Mouse (Mus musculus) effector memory CD4-positive, alpha-beta T cell, adult 7 months (primary cell): ENCODE measurements around the gene Bace2. TPM values are rescaled to one million over a fixed set of nuclear protein-coding genes. Genes with fewer than 3 reads are reported as not detected.

ENCODE experiments used
- polyA plus RNA-seq: library from polyadenylated mRNA; unstranded; fragments of 100-300 nt; shearing (Covaris generic); gene quantifications from one replicate; pipeline ENCODE4 v1.2.1, GENCODE M21; 2017

The Bace2 gene
- polyA plus RNA-seq: 2.6 TPM

DNA sequence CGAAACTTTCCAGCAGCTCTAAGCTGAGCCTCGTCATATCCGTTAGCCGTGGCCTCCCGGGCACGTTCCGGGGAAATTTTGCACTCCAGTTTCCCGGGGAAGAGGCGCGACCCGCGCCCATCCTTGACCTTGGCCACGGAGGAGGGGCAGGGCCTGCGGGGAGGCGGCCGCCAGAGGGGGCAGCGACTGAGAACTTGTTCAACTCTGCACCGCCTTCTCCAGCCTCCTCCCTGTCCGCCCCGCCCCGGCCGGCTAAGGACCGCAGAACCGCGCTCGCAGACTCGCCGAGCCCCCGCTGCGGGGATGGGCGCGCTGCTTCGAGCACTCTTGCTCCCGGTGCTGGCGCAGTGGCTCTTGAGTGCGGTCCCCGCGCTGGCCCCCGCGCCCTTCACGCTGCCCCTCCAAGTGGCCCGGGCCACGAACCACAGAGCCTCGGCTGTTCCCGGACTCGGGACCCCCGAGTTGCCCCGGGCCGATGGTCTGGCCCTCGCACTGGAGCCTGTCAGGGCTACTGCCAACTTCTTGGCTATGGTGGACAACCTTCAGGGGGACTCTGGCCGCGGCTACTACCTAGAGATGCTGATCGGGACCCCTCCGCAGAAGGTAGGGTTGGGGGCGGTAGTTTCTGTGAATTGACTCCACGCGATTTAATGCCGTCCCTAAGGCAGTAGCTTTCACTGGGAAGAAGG lies at the start of gene Bace2:
TSS of gene Bace2 (plus strand) at position 244 of the 689 bp plus-strand sequence.

DNA sequence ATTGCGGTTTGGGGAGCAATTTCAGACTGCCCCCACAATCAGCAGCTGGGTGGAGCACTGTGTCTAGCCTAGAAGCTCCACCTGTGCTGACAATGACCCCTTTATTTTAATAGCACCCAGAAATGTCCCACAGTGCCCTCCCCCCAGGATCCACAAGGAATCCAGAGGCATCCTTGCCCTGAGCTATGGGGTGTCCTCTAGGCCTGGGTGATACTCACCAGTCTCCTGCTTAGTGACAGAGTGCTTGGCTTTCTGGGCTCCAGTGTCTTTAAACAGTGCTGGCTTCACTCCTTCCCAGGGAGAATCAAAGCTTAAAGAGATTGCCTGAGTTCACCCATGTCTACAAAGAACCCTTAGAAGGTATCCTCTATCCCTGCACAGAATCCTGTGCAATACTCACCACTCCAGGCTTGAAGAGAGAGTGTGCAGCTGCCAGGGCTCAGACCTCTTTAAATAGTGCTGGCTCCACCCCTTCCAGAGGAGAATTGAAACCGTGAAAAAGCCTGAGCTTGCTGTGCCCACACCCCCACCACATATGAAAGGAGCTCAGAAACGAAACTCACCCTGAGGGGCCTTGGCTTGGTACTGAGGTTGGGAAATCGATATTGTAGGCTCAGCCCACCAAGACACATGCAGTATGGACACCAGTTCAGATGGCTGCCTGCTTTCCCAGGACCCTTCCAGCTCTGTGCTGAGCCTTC lies 106.1 kb downstream of the Bace2 start, which contains the start of gene Mx1:
TSS of gene Mx1 (minus strand) at position 427 of the 701 bp plus-strand sequence.

Other genes starting within 250 kb of the Bace2 start
- 0.16 TPM for gene Dscam, start 186.0 kb upstream of the Bace2 start, polyA plus RNA-seq
- 5.1 TPM for gene Mx1, start 106.2 kb downstream of the Bace2 start, polyA plus RNA-seq
- gene Fam3b, start 158.1 kb downstream of the Bace2 start, polyA plus RNA-seq: 1.9 TPM